ENCODE assay signal across 9 mouse cellular contexts in the genomic region with DNA sequence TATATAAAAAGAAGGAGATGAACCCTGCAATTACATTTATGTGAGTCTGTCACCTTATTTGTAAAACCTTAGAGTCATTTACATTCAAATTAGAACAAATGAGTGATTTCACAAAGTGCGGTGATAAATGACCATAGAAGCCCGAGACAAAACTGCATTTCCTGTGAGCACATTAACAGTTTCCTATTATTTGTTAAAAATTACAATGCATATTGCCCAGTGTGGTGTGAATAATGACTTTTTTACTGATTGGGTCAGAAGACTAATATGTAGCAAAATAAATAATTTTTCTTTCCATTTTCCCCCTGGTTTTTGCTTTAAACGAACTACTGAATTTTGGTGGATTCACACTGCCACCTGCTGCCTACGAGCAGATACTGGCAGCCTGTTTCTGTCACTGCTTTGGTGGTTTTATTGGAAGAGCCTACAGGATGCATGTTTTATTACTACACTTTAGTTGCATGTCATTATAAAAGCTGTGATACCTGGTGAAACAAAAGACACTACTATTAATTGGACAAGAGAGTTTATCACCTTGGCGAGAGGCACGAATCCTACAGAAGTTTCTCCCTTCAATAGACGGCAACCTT.
DNase-seq lines count a peak whose midpoint lies in the region; ATAC-seq and TF ChIP-seq lines count a peak whose summit lies in the region.
"Had no signal": no experiment of that assay in that cellular context is flagged by ENCODE, and none has a peak within 500 bp of the region (broad histone marks: within the 10 kb centered on the region; RNA-seq: fewer than 3 reads in every experiment).

No protein-coding gene starts in this region.

- peak; percentile 36; the same call in 1 of the 2 replicates for ATAC-seq in forebrain, embryonic 11.5 days (replicated peaks; ENCODE audit: low FRiP score)
- peak; percentile 54; the same call in 1 of the 2 replicates for ATAC-seq in hindbrain, embryonic 11.5 days (ENCODE audit: low FRiP score)
- 0 out of 2 replicates have a peak, but pooled peaks have one; percentile 49 for ATAC-seq in midbrain, postnatal 0 days (ENCODE audit: low FRiP score)

- TF ChIP-seq CTCF in midbrain, postnatal 0 days (IDR thresholded peaks at IDR 0.05): peak; percentile 90

- DNase-seq in forebrain, embryonic 11.5 days (ENCODE audit: low spot score): no peak
- DNase-seq in forebrain, embryonic 10.5 days (ENCODE audit: extremely low spot score, low spot score): no peak
- peak; percentile 6 for DNase-seq in thymus, postnatal 4 days
- no peak for DNase-seq in thymus, postnatal 25 days
- DNase-seq in hindbrain, embryonic 11.5 days (ENCODE audit: low spot score): peak; percentile 31
- DNase-seq in midbrain, postnatal 0 days (ENCODE audit: low spot score): peak; percentile 68
- DNase-seq in urinary bladder, adult 2 months (ENCODE audit: low spot score): no peak
- DNase-seq in heart, adult 9 months (ENCODE audit: low spot score in 2 of 2): no peak

- H3K4me1 ChIP-seq in forebrain, embryonic 11.5 days (replicated peaks; ENCODE audit: control insufficient read depth, insufficient read depth, low read length): no peaks in the 10 kb centered on the region
- no peaks in the 10 kb centered on the region for H3K4me1 ChIP-seq in forebrain, embryonic 10.5 days
- H3K4me1 ChIP-seq in hindbrain, embryonic 11.5 days (replicated peaks; ENCODE audit: control insufficient read depth, insufficient read depth, low read length): no peaks in the 10 kb centered on the region
- H3K4me1 ChIP-seq in midbrain, postnatal 0 days (ENCODE audit: insufficient read depth, low read length): no peaks in the 10 kb centered on the region

- H3K4me3 ChIP-seq in forebrain, embryonic 11.5 days (ENCODE audit: low read depth, low read length): no peak overlapping the region
- H3K4me3 ChIP-seq in forebrain, embryonic 10.5 days: no peak overlapping the region
- no peak overlapping the region for H3K4me3 ChIP-seq in hindbrain, embryonic 11.5 days (ENCODE audit: low read depth, low read length)
- H3K4me3 ChIP-seq in midbrain, postnatal 0 days (ENCODE audit: low read depth, low read length): no peak overlapping the region

- H3K9me3 ChIP-seq in forebrain, embryonic 11.5 days (ENCODE audit: control insufficient read depth, low read length): no peaks in the 10 kb centered on the region
- H3K9me3 ChIP-seq in forebrain, embryonic 10.5 days: no peaks in the 10 kb centered on the region
- no peaks in the 10 kb centered on the region for H3K9me3 ChIP-seq in hindbrain, embryonic 11.5 days (ENCODE audit: control insufficient read depth, low read length)
- H3K9me3 ChIP-seq in midbrain, postnatal 0 days (ENCODE audit: low read length): no peaks in the 10 kb centered on the region
- H3K9me3 ChIP-seq: G1E had no signal

- H3K36me3 ChIP-seq in forebrain, embryonic 11.5 days (ENCODE audit: control insufficient read depth, insufficient read depth, low read length): no peaks in the 10 kb centered on the region
- H3K36me3 ChIP-seq in forebrain, embryonic 10.5 days (replicated peaks): no peaks in the 10 kb centered on the region
- H3K36me3 ChIP-seq in hindbrain, embryonic 11.5 days (ENCODE audit: control insufficient read depth, insufficient read depth, low read length): no peaks in the 10 kb centered on the region
- H3K36me3 ChIP-seq in midbrain, postnatal 0 days (ENCODE audit: insufficient read depth, low read length): no peaks in the 10 kb centered on the region
- H3K36me3 ChIP-seq: G1E had no signal

- H3K27ac ChIP-seq in forebrain, embryonic 11.5 days (ENCODE audit: low read depth, low read length): no peak overlapping the region
- no peak overlapping the region for H3K27ac ChIP-seq in forebrain, embryonic 10.5 days
- no peak overlapping the region for H3K27ac ChIP-seq in hindbrain, embryonic 11.5 days (ENCODE audit: low read depth, low read length)
- H3K27ac ChIP-seq in midbrain, postnatal 0 days (ENCODE audit: low read depth, low read length): no peak overlapping the region

- no peak overlapping the region for H3K9ac ChIP-seq in forebrain, embryonic 11.5 days (ENCODE audit: low read length)
- no peak overlapping the region for H3K9ac ChIP-seq in hindbrain, embryonic 11.5 days (ENCODE audit: low read depth, low read length)
- no peak overlapping the region for H3K9ac ChIP-seq in midbrain, postnatal 0 days (replicated peaks; ENCODE audit: low read length, poor library complexity, severe bottlenecking)

- no peak overlapping the region for H3K4me2 ChIP-seq in forebrain, embryonic 11.5 days (ENCODE audit: low read depth, low read length, severe bottlenecking)
- H3K4me2 ChIP-seq in hindbrain, embryonic 11.5 days (replicated peaks; ENCODE audit: low read depth, low read length): no peak overlapping the region
- no peak overlapping the region for H3K4me2 ChIP-seq in midbrain, postnatal 0 days (ENCODE audit: low read depth, low read length, poor library complexity, severe bottlenecking)

- 70% methylated on average over 7 of the region's 7 CpGs for WGBS in forebrain, embryonic 11.5 days
- WGBS in forebrain, embryonic 10.5 days: 72% methylated on average over 7 of the region's 7 CpGs
- 66% methylated on average over 7 of the region's 7 CpGs for WGBS in hindbrain, embryonic 11.5 days
- WGBS in midbrain, postnatal 0 days: 66% methylated on average over 7 of the region's 7 CpGs

- H3K27me3 ChIP-seq in forebrain, embryonic 11.5 days (ENCODE audit: control insufficient read depth, insufficient read depth, low read length): no peaks in the 10 kb centered on the region
- no peaks in the 10 kb centered on the region for H3K27me3 ChIP-seq in forebrain, embryonic 10.5 days (ENCODE audit: poor library complexity, severe bottlenecking)
- H3K27me3 ChIP-seq in hindbrain, embryonic 11.5 days (ENCODE audit: control insufficient read depth, insufficient read depth, low read length): no peaks in the 10 kb centered on the region
- H3K27me3 ChIP-seq in midbrain, postnatal 0 days (ENCODE audit: insufficient read depth, low read length): no peaks in the 10 kb centered on the region

Comparison
In these comparisons a context has a peak if more than half of its experiments do, and no peak if none do; other contexts are left out.
1. DNase-seq: peak in thymus, postnatal 4 days (single experiment), hindbrain, embryonic 11.5 days (single experiment) and midbrain, postnatal 0 days (single experiment); none in forebrain, embryonic 11.5 days (single experiment), forebrain, embryonic 10.5 days (single experiment), thymus, postnatal 25 days (single experiment), urinary bladder, adult 2 months (single experiment) and heart, adult 9 months (0 of 2).
2. Peak in every context shown above with its lines, with median percentiles within 50 percentile points of each other: ATAC-seq.